Mouse (Mus musculus) midbrain, embryonic 14.5 days (tissue): ENCODE measurements around the gene Zfp583. TPM values are rescaled to one million over a fixed set of nuclear protein-coding genes. Genes with fewer than 3 reads are reported as not detected.

Experiments
- ATAC-seq: fragments of 200-750 bp; cut with Nextera tagmentation; 2 replicates; pipeline ENCODE4 v1.8.0; 2017; ENCODE audit warnings: moderate number of reproducible peaks, moderate library complexity; ENCODE audit not compliant: low FRiP score, low TSS enrichment
- DNase-seq: peaks from one replicate; pipeline ENCODE4 v3.0.0-alpha.2; 2015
- H3K27ac ChIP-seq: fragments of 300-500 bp; sonication (generic); replicated peaks from 2 replicates; pipeline ENCODE4 v1.5.1; 2014; ENCODE audit warnings: mild to moderate bottlenecking, low read depth, low read length, moderate library complexity
- H3K27me3 ChIP-seq: fragments of 300-500 bp; sonication (generic); 2 replicates; pipeline ENCODE4 v1.6.1; 2014; ENCODE audit warnings: low read length, control low read depth, mixed read lengths; ENCODE audit not compliant: control insufficient read depth, insufficient read depth
- H3K36me3 ChIP-seq: fragments of 300-500 bp; sonication (generic); 2 replicates; pipeline ENCODE4 v1.6.1; 2014; ENCODE audit warnings: low read length, control low read depth; ENCODE audit not compliant: control insufficient read depth, insufficient read depth
- H3K4me1 ChIP-seq: fragments of 300-500 bp; sonication (generic); 2 replicates; pipeline ENCODE4 v1.6.1; 2014; ENCODE audit warnings: mild to moderate bottlenecking, antibody characterized with exemption, low read length, control low read depth; ENCODE audit not compliant: control insufficient read depth, insufficient read depth
- H3K4me2 ChIP-seq: fragments of 300-500 bp; sonication (generic); 2 replicates; pipeline ENCODE4 v1.6.1; 2014; ENCODE audit warnings: mild to moderate bottlenecking, low read length, moderate library complexity
- H3K4me3 ChIP-seq: fragments of 300-500 bp; sonication (generic); replicated peaks from 2 replicates; pipeline ENCODE4 v1.5.1; 2014; ENCODE audit warnings: low read depth, low read length
- H3K9ac ChIP-seq: fragments of 300-500 bp; sonication (generic); replicated peaks from 2 replicates; pipeline ENCODE4 v1.6.1; 2014; ENCODE audit warnings: mild to moderate bottlenecking, low read length, moderate library complexity
- H3K9me3 ChIP-seq: fragments of 300-500 bp; sonication (generic); 2 replicates; pipeline ENCODE4 v1.6.1; 2016; ENCODE audit warnings: low read length, control low read depth, mixed read lengths; ENCODE audit not compliant: control insufficient read depth
- WGBS: fragments of 180-500 bp; shearing (Covaris S2); extraction: QIAGEN DNeasy Blood & Tissue Kit; methylation state at CpG from one replicate; pipeline ENCODE4 v1.1.7; 2014; 5-methylcytosine and 5-hydroxymethylcytosine counted together
- polyA plus RNA-seq: library from polyadenylated mRNA; unstranded; fragments of >200 nt; fragmentation: Nextera tagmentation; extraction: Ambion mirVana; gene quantifications from 2 replicates; pipeline ENCODE4 v1.2.1, GENCODE M21; 2014

Gene Zfp583
- polyA plus RNA-seq, 1 experiment from 2014 or later, result 13.4 TPM

DNA sequence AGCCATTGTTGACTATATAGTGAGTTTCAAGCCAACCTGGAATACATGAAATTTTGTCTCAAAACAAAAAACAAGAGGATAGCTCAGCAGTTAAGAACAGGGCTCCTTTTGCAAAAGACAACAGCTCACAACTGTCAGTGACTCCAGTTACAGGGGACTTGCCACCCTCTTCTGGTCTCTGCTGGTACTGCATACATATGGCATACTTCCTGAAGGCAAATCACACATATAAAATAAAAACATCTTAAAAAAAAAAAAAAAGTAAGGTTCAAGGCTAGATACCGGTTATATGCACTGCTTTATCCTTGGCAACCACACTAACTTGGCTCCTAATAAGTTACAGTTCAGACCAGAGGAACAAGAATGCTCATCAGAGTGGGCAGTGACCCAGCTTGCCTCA is 48.3 kb downstream of the Zfp583 start:
- Histone ChIP-seq H3K9ac (peak overlapping the region; percentile 54; the same call in 1 of the 2 replicates), H3K4me1 (peaks cover 9% of the 10 kb centered on the region), H3K27ac (no peak overlapping the region), H3K9me3 (no peaks in the 10 kb centered on the region), H3K4me3 (peak overlapping the region; percentile 47), H3K27me3 (no peaks in the 10 kb centered on the region), H3K36me3 (no peaks in the 10 kb centered on the region), H3K4me2 (peak overlapping the region; percentile 58)
- WGBS, result 3% methylated on average over 1 of the region's 1 CpGs
- no peak for ATAC-seq
- peak; percentile 92 for DNase-seq

DNA sequence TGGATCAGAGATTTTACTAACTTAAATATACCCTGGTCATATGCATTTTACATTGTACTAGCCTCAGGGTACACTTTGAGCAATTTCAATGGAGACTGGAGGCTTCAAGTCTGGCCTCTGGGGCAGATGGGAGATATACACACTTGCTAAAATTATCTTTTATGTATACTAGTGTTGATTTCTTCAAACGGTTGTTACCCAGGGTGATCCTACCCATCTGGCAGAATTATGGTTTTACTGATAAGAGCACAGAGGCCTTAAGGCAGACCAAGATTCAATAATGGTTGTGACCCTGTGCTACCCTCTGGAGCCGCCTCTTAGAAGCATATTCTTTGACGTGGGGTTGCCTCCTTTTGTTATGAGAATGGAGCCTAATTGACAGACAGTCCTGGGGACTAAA is 53.2 kb downstream of the Zfp583 start:
- WGBS, result 57% methylated on average over 3 of the region's 3 CpGs

DNA sequence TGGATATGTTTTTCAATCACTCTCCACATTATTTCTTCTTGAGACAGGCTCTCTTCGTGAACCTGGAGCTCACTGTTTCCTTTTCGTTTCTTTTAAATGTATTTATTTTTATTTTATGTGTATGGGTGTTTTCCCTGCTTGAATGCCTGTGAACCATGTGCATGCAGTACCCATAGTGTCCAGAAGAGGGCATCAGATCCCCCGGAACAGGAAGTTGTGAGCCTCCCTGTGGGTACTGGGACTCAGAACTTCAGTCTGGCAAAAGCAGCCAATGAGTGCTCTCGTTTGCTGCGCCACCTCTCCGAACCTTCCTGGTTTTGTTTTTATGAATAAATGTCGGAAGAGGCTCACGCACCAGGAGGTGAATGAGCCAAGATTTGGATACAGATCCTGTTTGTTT is 65.4 kb downstream of the Zfp583 start:
- H3K9me3 ChIP-seq, result no peaks in the 10 kb centered on the region
- no peak overlapping the region for H3K4me3 ChIP-seq
- no peaks in the 10 kb centered on the region for H3K4me1 ChIP-seq
- H3K36me3 ChIP-seq, result no peaks in the 10 kb centered on the region
- H3K27me3 ChIP-seq, result no peaks in the 10 kb centered on the region
- H3K27ac ChIP-seq, result no peak overlapping the region
- no peak overlapping the region for H3K4me2 ChIP-seq
- no peak for ATAC-seq
- 66% methylated on average over 8 of the region's 8 CpGs for WGBS
- DNase-seq, result no peak
- H3K9ac ChIP-seq, result no peak overlapping the region

More for the DNA sequence above, 53.2 kb downstream of the Zfp583 start:
- Histone ChIP-seq H3K27ac (no peak overlapping the region), H3K9me3 (no peaks in the 10 kb centered on the region), H3K4me3 (no peak overlapping the region), H3K4me1 (no peaks in the 10 kb centered on the region), H3K4me2 (no peak overlapping the region), H3K36me3 (no peaks in the 10 kb centered on the region), H3K9ac (no peak overlapping the region), H3K27me3 (no peaks in the 10 kb centered on the region)
- ATAC-seq (no peak), DNase-seq (no peak)

Other genes starting within 250 kb of the Zfp583 start
- 12.0 and 19.1 TPM in 2 replicates for gene Zfp787, start 175.3 kb downstream of the Zfp583 start, polyA plus RNA-seq
- gene Zfp444, start 159.1 kb downstream of the Zfp583 start, polyA plus RNA-seq, result 82.8 and 94.7 TPM in 2 replicates
- not detected in 2 replicates for gene Galp, start 134.2 kb downstream of the Zfp583 start, polyA plus RNA-seq
- not detected in 2 replicates for gene Zscan5b, start 109.0 kb downstream of the Zfp583 start, polyA plus RNA-seq
- not detected in 2 replicates for gene Epp13, start 78.6 kb downstream of the Zfp583 start, polyA plus RNA-seq
- gene Zfp667, start 44.7 kb downstream of the Zfp583 start, polyA plus RNA-seq, result 13.9 and 15.7 TPM in 2 replicates
- 5.5 and 5.7 TPM in 2 replicates for gene Gm3854, start 12.5 kb upstream of the Zfp583 start, polyA plus RNA-seq
- 6.1 and 6.4 TPM in 2 replicates for gene Zfp78, start 32.0 kb upstream of the Zfp583 start, polyA plus RNA-seq
- gene Zfp28, start 52.0 kb upstream of the Zfp583 start, polyA plus RNA-seq, result 14.6 and 17.7 TPM in 2 replicates
- 3.4 and 6.9 TPM in 2 replicates for gene Smim17, start 67.4 kb upstream of the Zfp583 start, polyA plus RNA-seq
- gene Gm20715, start 79.0 kb upstream of the Zfp583 start, polyA plus RNA-seq, result not detected in 2 replicates
- 0.20 and 0.23 TPM in 2 replicates for gene Olfr1344, start 107.4 kb upstream of the Zfp583 start, polyA plus RNA-seq
- gene Olfr1336, start 124.9 kb upstream of the Zfp583 start, polyA plus RNA-seq, result 0.04 TPM in 1 of 2 replicates, not detected in the other
- not detected in 2 replicates for gene Olfr1346, start 135.8 kb upstream of the Zfp583 start, polyA plus RNA-seq
- gene Olfr5, start 155.7 kb upstream of the Zfp583 start, polyA plus RNA-seq, result not detected in 2 replicates
- gene Olfr1347, start 168.5 kb upstream of the Zfp583 start, polyA plus RNA-seq, result not detected in 2 replicates
- not detected in 2 replicates for gene Olfr1348, start 177.5 kb upstream of the Zfp583 start, polyA plus RNA-seq
- gene Olfr1349, start 191.7 kb upstream of the Zfp583 start, polyA plus RNA-seq, result not detected in 2 replicates
- gene Olfr1350, start 233.6 kb upstream of the Zfp583 start, polyA plus RNA-seq, result not detected in 2 replicates